Mouse (Mus musculus): ENCODE measurements around the gene Socs1.

The Socs1 gene

DNA sequence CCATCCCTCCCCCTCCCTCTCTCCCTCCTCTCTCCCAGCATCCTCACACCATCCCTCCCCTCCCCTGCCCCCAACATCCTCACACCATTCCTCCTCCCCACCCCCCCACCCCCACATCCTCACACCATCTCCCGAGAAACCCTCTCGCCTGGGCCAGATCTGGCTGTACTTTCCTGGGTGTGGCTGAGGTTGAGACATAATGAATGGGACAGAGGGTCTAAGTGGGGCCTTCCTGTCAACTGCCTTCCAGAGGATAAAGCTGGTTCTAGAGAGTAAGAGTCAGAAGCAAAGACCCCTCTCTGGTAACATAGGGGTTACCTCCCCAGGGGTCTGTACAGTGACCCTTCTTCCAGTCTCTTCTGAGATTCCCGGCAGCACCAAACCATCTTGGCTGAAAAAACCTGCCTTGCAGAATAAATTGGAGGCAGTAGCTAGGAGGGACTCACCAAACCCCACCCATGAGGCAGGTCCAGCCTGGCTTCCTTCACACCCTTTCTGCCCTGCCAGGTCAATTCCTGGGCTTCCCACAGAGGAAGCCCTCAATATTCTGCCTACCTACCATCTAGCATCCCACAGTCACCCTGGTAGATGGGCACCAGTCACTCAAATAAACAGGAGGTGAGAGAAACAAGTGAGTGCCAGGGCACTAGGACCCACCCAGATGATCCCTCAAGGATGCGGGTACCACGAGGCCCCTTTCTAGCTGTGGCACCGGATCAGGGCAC is 21.6 kb downstream of the Socs1 start:
- DNase-seq (ENCODE audit: low read depth, low spot score): no peak

DNA sequence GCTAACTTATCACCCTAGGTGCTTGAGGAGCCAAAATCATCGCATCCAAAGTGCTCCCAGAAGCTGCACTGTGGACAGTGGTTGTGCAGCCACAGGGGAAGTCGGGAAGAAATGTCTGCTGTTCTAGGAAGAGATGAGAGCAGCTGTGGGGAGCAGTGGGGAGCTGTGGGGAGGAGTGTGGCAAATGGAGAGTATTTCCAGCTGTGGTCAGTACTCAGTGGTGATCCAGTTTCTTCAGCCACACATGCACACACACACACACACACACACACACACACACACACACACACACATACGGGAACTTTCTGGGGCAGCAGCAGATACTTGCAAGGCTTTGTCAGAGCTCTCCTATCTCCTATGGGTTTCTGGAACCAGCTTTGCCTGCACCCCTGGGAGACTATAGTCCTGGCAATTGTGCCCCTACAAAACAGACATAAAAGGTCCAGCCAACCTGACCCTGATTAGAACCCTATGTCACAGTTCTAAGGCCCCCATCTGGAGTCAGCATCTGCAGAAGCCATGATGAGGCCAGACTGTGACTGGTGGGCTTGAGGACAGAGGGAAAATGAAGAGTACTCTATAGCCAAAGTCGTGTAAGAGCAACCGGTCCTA is 22.7 kb downstream of the Socs1 start:
- no peak for DNase-seq (ENCODE audit: low read depth, low spot score)

DNA sequence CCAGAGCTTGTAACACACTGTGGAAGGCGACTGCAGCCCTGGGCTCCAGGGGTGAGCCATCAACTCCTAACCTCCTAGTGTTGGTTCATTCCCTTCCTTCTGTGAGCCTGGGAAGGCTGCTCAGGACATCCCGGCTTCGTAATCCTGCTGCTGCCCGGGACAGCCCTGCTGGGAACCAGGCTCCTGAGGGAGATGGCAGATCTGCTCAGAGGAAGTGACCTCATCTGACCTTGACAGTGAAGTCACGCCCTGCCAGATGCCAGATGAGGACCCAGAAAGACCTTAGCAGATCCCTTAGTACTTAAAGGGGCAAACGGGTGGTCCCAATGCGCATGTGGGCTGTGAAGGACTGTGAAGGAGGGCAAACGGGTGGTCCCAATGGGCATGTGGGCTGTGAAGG is 24.2 kb downstream of the Socs1 start:
- no peak for DNase-seq (ENCODE audit: low read depth, low spot score)

- DNase-seq (ENCODE audit: low read depth, low spot score): no peak
Measured at GRCm38 (mm10) chr16:10756168-10756567, 29.2 kb downstream of the Socs1 start.

DNA sequence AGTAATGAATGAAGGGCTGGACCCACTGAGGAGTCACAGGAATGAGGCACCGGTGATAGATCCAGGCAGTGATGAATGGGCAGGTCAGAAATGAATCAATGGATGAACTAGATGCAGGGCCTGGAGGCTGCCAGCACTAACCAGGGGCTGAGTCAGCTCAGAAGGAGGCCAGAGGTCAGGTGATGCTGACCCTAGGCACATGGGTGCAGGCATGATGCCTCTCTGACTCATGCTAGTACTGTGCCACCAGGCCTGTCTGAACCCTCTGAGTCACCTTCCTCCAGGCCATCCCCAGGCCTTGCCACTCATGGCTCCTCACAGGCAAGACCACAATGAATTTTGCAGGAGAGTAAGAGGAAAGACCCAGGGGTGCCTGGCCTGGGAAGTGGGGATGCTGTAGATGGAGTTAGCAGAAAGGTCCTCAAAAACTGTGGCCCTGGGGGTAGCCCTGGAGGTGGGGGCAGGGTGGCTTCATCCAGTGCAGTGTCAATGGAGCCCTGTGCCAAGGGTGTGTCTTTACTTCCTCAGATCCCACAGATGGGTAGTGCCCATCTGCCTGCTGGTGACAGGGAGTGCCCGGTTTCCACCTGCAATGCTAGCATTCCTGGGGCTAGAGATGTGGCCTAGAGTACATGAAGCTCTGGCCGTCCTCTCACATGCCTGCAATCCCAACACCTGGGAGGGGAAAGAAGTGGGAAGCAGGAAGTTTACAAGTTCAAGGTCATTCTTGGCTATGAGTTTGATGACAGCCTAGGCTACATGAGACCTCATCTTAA is 30.6 kb downstream of the Socs1 start:
- DNase-seq (ENCODE audit: low read depth, low spot score): no peak

- DNase-seq (ENCODE audit: low read depth, low spot score): no peak
Measured at GRCm38 (mm10) chr16:10749824-10750223, 35.5 kb downstream of the Socs1 start.

DNA sequence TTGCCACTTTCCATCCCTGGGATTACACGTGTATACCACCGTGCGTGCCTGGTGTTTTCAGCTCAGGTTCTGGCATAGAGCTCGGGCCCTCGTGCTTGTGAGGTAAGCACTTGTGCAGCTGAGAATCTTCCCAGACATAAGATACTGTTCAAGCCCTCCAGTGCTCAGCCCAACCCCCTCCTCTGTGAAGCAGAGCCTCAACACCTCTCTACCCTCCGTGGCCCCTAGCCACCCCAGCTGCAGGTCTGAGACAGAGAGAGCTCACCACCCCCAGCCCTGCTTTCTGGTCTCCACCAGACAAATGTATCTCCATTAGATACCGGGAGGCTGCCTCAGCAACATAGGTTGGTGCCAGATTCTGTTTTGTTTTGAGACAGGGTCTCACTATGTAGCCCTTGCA is 36.1 kb downstream of the Socs1 start:
- DNase-seq (ENCODE audit: low read depth, low spot score): no peak

- no peak for DNase-seq (ENCODE audit: low read depth, low spot score)
Measured at GRCm38 (mm10) chr16:10741082-10741481, 44.3 kb downstream of the Socs1 start.

DNA sequence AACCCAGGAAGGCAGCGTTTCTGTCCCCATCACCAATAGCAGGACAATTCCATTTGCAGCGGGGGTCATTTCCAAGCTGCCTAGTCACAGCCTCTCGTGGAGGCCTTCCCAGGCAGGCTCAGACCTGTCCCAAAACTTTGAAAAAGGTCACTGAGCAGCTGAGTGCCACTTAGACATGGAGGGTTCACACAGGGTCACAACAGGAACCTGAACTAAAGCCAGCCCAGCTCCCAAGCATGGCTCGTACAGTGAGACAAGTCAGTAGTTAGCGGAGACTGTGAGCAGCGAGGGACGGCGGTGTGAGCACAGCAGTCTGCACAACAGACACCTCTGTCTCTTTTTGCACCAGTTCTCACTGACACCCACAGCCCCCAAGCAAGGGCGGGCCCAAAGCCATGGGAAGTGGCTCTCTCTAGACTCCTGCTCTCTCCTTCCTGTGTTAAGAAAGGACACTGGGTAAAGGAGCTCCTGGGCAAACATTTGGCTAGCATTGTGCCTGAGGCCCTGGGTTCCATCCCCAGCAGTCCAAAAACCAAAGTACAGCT is 45.4 kb downstream of the Socs1 start:
- peak; percentile 12 for DNase-seq (ENCODE audit: low read depth, low spot score)

DNA sequence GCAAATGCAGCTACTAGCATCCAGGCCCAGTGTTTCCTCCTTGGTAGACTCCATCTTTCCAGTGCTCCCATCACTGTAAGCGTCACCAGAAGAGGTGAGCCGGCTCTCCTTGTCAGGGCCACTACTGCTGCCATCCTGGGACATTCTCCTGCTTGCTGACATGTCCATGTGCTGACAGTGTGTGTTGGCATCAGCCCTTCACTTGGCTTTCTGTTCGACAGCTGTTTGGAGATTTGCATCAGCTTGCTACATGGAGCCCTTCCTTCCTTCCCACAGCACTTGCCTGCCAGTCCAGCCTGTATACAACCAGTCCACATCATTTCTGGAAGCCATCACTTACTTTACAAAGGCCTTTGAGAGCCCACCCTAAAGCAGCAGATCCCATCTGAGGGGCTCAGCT is 46.5 kb downstream of the Socs1 start:
- DNase-seq (ENCODE audit: low read depth, low spot score): no peak

- DNase-seq (ENCODE audit: low read depth, low spot score): no peak
Measured at GRCm38 (mm10) chr16:10737571-10737970, 47.8 kb downstream of the Socs1 start.

DNA sequence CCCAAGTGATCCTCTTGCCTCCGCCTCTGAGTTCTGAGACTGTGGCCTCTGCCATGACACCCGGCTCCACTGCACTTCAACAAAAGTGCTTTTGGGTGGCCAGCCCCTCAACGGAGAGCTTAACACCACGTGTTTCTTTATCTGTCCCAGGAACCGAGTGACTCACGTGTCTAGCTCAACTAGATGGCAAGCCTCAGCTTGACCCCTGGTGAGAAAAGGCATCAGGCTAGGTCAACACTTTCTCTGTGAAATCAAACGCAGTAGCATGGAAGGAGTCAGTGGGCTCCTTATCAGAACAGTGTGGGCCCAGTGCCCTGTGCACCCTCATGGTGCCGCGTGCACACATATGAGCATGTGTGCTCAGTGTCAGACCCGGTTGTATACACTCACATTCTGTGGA is 49.0 kb downstream of the Socs1 start:
- no peak for DNase-seq (ENCODE audit: low read depth, low spot score)

DNA sequence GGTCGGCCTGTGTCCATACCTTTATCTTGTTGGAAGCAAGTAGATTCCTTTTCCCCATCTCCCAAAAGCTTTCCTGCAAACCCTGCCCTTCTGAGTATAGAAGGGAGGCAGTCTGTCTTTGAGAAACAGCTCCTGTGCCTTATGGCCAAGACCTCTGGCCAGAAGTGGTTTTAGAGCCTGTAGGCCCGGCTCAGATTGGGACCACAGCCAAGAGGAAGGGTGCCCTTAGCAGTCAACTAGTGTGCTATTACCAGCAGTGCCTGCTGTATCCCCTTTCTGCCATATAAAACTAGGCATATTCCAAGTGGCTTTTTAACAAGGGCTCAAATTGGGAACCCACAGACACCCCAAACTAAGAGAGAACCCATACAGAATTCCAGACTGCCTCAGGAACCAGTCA is 49.6 kb downstream of the Socs1 start:
- DNase-seq (ENCODE audit: low read depth, low spot score): no peak

GRCm38 (mm10) chr16:10732421-10732820 is 52.9 kb downstream of the Socs1 start:
- DNase-seq (ENCODE audit: low read depth, low spot score): no peak
